Mouse (Mus musculus) bone marrow macrophage, adult 2 months (primary cell): Measurements from ENCODE around the gene C1qtnf1. TPM values are rescaled to one million over a fixed set of nuclear protein-coding genes. Genes with fewer than 3 reads are reported as not detected.

Experiments
- H3K27ac ChIP-seq: 2 replicates; pipeline ENCODE4 v1.5.1; 2012; ENCODE audit warnings: low read depth, low read length; ENCODE audit not compliant: insufficient read depth
- H3K4me1 ChIP-seq: 2 replicates; pipeline ENCODE4 v1.6.1; 2012; ENCODE audit warnings: low read length; ENCODE audit not compliant: control insufficient read depth, insufficient read depth
- H3K4me3 ChIP-seq: 2 replicates; pipeline ENCODE4 v1.5.1; 2012; ENCODE audit warnings: mild to moderate bottlenecking, low read length, moderate library complexity; ENCODE audit not compliant: insufficient read depth
- CTCF ChIP-seq: IDR thresholded peaks from 2 replicates; pipeline ENCODE4 v1.5.1; 2012; ENCODE audit warnings: low read depth, mild to moderate bottlenecking, low read length, moderate library complexity
- POLR2A ChIP-seq: IDR thresholded peaks from 2 replicates; pipeline ENCODE4 v1.6.1; 2012; ENCODE audit warnings: mild to moderate bottlenecking, low read depth, low read length, borderline replicate concordance
- polyA plus RNA-seq: library from polyadenylated mRNA; stranded (reverse); fragments of >200 nt; gene quantifications from 2 replicates; pipeline ENCODE4 v1.2.4, GENCODE M21; 2012; ENCODE audit not compliant: missing spikeins, insufficient read depth, insufficient read length

C1qtnf1 gene
- polyA plus RNA-seq, 1 experiment, result not detected

DNA sequence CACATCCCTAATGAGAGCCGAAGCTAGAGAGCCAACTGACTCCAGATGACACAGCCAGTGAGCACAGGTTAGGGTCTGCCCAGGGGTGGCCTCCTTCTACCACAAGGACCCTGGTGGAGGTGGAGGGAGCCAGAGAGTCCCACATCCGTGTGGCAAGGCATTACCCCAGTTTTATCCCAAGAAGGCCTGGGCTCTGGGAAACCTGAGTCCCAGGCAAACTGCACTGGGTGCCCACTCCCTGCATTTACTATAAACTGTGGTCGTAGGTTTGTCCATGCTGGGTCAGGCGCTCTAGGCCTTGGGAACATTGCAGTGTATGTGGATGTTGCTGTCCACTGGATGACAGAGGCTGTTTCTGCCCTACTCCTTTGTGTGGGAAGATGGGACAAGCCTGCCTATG, 26.8 kb upstream of the C1qtnf1 start:
- H3K27ac ChIP-seq, result peak overlapping the region; percentile 87

DNA sequence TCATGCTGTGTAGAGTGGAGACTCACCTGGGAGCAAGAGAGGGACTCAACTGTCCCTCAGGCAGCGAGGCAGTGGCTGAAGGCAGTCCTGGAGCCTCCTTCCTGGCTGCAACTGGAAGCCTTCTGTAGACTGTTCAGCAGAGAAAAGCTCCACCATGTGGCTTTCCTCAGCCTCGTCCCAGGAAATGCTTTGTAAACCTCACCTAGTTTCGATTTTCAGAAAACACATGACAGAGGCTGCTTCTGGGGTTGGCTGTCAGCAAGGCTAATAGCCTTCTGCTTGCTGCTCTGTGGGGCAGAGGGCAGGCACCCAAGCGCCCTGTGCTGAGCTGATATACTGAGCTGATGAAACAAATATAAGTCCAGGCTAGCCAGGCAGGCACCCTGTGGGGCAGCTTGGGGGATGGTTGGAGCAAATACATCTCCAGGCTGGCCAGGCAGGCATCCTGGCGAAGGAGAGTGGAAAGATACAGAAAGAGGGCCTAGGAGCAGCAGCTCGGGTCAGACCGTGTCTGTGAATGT, 26.2 kb upstream of the C1qtnf1 start, which contains the start of gene Lgals3bp:
Lgals3bp (minus strand) TSS at position 333 of the 521 bp plus-strand sequence.
- peaks cover 38% of the 10 kb centered on the region for H3K4me1 ChIP-seq
- TF ChIP-seq POLR2A (no peak), CTCF (no peak)
- peak within 1 kb of the TSS; percentile 87 for H3K27ac ChIP-seq
- peak within 1 kb of the TSS; percentile 80 for H3K4me3 ChIP-seq

More for the DNA sequence above, 26.8 kb upstream of the C1qtnf1 start:
- Histone ChIP-seq H3K4me3 (peak overlapping the region; percentile 80), H3K4me1 (peaks cover 38% of the 10 kb centered on the region)
- no peak for TF ChIP-seq POLR2A
- TF ChIP-seq CTCF, result no peak

DNA sequence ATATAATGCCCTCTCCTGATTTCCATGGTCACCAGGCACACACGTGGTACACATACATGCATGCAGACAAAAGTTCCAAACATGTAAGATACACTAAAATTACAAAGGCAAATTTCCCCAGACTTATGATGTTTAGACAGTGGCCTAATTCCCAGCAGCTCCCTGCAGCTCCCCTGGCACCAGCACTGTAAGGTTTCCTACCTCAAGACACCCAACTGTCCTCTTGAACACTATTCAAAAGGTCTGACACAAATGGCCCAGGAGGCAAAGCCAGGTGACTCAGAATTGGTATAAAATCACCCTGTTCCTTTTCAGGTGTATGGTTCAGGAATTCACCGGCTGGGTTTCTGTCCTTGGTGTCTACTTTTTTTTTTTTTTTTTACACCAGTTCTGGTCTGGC, 24.8 kb upstream of the C1qtnf1 start:
- Histone ChIP-seq H3K4me3 (no peak overlapping the region), H3K4me1 (peaks cover 38% of the 10 kb centered on the region), H3K27ac (no peak overlapping the region)
- TF ChIP-seq CTCF (no peak), POLR2A (no peak)

DNA sequence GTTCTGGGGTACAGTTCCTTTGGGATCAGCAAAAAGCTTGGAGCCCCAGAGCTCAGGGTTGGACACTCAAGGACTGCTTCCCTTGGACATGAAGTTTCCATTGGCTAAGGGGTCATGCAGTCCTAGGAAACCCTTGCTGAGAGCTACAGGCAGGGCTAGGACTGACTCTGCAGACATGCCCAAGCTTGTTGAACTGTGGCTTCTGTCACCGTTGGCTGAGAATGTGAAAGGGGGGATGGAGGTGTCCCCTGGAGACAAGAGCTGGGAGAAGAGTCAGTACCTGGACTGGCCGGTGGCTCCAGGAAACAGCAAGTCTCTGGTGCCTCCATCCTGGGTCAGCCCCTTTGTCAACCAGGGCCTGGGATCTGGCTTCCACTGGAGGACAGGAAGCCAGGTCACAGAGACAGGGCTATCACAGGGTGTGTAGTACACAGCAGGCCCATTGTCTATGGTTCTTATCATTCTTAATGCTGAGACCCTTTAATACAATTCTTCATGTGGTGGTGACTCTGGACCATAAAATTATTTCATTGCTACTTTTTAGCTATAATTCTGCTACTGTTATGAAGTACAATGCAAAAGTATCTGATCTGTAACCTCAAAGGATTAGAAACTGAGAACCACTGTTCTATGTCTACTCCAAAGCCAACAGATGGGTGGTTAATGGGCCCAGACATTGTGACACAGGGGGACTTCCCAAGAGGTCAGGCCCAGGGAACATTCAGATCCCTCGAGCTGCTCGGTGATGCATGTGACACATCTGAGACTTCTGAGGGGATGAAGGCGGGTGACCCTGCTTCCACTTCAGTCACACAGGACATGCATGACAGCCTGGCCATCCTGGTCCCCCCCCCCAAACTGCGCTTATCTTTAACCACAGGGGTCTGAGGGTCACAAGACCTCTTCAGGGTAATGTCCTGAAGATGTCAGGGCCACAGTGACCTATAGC, 23.8 kb upstream of the C1qtnf1 start:
- Histone ChIP-seq H3K4me1 (peaks cover 38% of the 10 kb centered on the region), H3K4me3 (no peak overlapping the region), H3K27ac (no peak overlapping the region; the same call in 1 of the 2 replicates)
- TF ChIP-seq POLR2A (no peak), CTCF (no peak)

DNA sequence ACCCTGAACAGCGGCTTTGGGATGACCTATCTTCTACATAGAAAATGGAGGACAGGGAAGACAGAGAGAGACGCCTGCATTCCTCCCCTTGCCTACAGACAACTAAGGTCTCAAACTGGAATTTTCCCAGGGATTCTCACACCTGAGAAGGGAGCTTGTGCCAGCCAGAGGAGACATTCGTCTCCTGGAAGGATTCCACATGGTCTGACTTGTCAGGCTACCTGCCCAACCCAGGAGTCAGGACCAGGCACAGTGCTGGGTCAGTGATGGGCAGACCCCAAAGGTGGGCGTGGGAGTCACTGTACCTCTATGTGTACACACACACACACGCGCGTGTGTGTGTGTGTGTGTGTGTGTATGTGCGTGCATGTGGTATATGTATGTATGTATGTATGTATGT, 22.7 kb upstream of the C1qtnf1 start:
- TF ChIP-seq CTCF (no peak), POLR2A (no peak)
- no peak overlapping the region for H3K27ac ChIP-seq
- no peak overlapping the region for H3K4me3 ChIP-seq
- peaks cover 30% of the 10 kb centered on the region for H3K4me1 ChIP-seq

DNA sequence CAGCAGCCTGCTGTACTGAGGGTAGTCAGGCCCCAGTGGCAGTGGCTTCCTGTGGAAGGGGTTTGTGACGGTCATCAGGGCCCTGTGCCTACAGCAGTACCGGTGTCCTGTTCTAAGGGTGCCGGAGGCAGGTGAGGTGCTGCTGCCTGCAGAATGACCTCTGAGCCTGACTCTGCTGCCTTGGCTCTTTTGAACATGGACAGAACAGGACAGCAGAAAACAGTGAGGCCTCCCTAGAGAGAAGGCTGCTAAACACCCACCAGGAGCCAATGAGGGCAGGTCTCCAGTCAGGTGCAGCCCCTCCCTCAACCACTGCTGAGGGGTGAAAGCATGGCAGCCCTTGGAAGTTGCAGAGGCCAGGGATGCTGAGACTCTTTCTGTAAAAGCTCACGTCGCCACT, 21.5 kb upstream of the C1qtnf1 start:
- no peak overlapping the region for H3K27ac ChIP-seq
- H3K4me3 ChIP-seq, result no peak overlapping the region
- peaks cover 30% of the 10 kb centered on the region for H3K4me1 ChIP-seq
- TF ChIP-seq POLR2A (no peak), CTCF (no peak)

DNA sequence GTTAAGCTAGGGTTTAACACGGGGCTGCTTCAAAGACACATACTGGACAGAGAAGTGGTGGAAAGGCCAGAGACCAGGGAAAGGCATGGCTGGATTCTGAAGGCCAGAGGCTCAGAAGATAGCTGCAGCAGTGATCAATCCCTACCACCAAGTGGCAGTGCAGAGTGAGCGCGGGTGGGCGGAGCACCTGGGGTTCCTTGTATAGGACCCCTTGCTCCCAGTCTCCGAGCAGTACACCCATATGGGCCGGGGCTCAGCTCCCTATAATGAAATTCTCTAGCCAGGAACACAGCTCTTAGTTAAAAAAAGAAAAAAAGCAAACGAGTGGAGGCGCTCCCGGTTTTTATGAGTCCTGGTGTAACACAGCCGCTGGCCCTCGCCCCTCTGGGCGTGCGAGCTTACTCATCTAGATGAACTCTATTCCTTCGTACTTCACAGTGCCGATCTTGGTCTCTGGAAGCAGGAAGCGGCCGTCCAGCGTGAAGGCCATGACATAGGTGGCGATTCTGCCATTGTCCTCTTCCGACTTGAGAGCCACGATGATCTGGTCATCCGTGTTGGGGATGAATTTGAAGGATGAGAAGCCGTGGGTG, 20.6 kb upstream of the C1qtnf1 start:
- no peak overlapping the region for H3K4me3 ChIP-seq
- H3K4me1 ChIP-seq, result peaks cover 25% of the 10 kb centered on the region
- TF ChIP-seq POLR2A, result no peak
- TF ChIP-seq CTCF, result no peak
- H3K27ac ChIP-seq, result no peak overlapping the region

DNA sequence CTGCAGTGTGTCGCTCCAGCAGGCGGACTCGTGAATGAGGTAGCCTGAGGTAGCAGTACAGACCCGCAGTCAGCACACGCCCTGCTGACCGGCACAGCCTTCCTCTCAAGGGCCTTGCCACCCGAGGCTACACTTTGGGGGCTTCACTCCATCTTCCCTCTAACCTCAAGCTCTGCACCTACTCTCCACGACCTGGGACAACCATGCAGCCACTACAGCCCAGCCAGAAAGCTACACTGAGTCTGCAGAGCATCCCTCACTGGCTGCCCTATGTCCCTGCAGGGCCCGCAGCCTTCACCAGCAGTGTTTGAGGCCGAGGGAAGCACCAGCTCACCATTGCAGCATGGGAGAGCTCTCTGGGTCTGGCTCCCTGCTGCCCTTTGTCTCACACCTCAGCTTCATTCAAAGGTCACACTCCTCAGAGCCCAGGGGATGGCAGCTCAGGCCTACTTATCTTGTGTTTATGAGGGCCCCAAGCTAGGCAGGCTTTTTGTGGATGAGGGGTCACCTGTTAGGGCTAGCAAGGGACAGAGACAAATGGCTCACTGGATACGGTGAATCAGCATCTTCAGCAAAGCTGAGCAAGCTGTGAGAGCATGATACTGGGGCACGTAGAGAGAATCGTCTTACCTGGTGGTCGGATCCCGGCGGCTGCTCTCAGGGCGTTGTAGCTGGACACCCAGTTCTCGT, 19.8 kb upstream of the C1qtnf1 start:
- Histone ChIP-seq H3K4me1 (peaks cover 19% of the 10 kb centered on the region), H3K27ac (no peak overlapping the region), H3K4me3 (no peak overlapping the region)
- TF ChIP-seq CTCF, result no peak
- TF ChIP-seq POLR2A, result no peak
